17 mouse cellular contexts compared by ENCODE assay signal in the genomic region with DNA sequence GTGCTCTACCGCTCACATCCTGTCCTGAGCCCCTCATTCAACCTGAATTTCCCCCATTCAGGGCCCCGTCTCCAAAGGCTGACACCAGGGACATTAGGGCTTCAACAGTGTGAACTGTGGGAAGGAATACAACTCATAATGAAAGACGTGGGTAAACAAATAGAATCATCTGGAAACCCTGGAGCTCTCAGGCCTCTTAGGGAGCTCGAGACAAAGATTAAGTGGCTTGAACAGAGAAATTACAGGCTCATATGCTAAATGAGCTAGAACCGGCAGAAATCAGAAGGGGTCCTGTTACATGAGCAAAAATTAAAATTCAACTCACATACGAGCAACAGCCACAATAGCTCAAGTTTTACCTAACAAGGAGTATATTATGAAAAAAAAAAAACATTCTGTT. TPM values are rescaled to one million over a fixed set of nuclear protein-coding genes. Genes with fewer than 3 reads are reported as not detected.
DNase-seq lines count a peak whose midpoint lies in the region; ATAC-seq and TF ChIP-seq lines count a peak whose summit lies in the region.
"Had no signal": no experiment of that assay in that cellular context is flagged by ENCODE, and none has a peak within 500 bp of the region (broad histone marks: within the 10 kb centered on the region; RNA-seq: fewer than 3 reads in every experiment).

No protein-coding gene starts in this region.

- peaks cover 5% of the 10 kb centered on the region for H3K4me1 ChIP-seq in ES-Bruce4 (ENCODE audit: control insufficient read depth, insufficient read depth, low read length)
- H3K4me1 ChIP-seq in forebrain, embryonic 12.5 days, result peaks cover 19% of the 10 kb centered on the region
- peaks cover 19% of the 10 kb centered on the region for H3K4me1 ChIP-seq in hindbrain, embryonic 13.5 days (replicated peaks)
- H3K4me1 ChIP-seq in midbrain, embryonic 13.5 days (replicated peaks), result peaks cover 20% of the 10 kb centered on the region
- H3K4me1 ChIP-seq in lung, adult 2 months (ENCODE audit: control insufficient read depth, insufficient read depth, low read length), result no peaks in the 10 kb centered on the region

- no peak for TF ChIP-seq POLR2A in ES-Bruce4 (IDR thresholded peaks at IDR 0.05; ENCODE audit: insufficient read depth, low read length)
- no peak for TF ChIP-seq POLR2A in lung, adult 2 months (IDR thresholded peaks at IDR 0.05; ENCODE audit: borderline replicate concordance, extremely low read depth, low read depth, low read length)

- peak; percentile 44; the same call in 1 of the 2 replicates for ATAC-seq in forebrain, embryonic 12.5 days (ENCODE audit: low FRiP score)
- ATAC-seq in hindbrain, embryonic 13.5 days (ENCODE audit: low FRiP score), result peak; percentile 61
- ATAC-seq in midbrain, embryonic 13.5 days, result 0 out of 2 replicates have a peak, but pooled peaks have one; percentile 37
- ATAC-seq: intestine, embryonic 16.5 days; lung, postnatal 0 days had no signal

- no peak overlapping the region for H3K4me3 ChIP-seq in ES-Bruce4 (ENCODE audit: low read depth, low read length)
- no peak overlapping the region for H3K4me3 ChIP-seq in forebrain, embryonic 12.5 days (replicated peaks)
- H3K4me3 ChIP-seq in hindbrain, embryonic 13.5 days, result no peak overlapping the region
- no peak overlapping the region for H3K4me3 ChIP-seq in midbrain, embryonic 13.5 days (replicated peaks)
- no peak overlapping the region for H3K4me3 ChIP-seq in lung, adult 2 months (replicated peaks; ENCODE audit: extremely low read depth, low read depth, low read length)
- H3K4me3 ChIP-seq: erythroblast, embryonic 14.5 days; heart, embryonic 12.5 days; megakaryocyte, embryonic 14.5 days had no signal

- no peaks in the 10 kb centered on the region for H3K36me3 ChIP-seq in ES-Bruce4 (ENCODE audit: control insufficient read depth, insufficient read depth, low read length, poor library complexity, severe bottlenecking)
- H3K36me3 ChIP-seq in forebrain, embryonic 12.5 days (replicated peaks), result no peaks in the 10 kb centered on the region
- no peaks in the 10 kb centered on the region for H3K36me3 ChIP-seq in hindbrain, embryonic 13.5 days
- no peaks in the 10 kb centered on the region for H3K36me3 ChIP-seq in midbrain, embryonic 13.5 days
- H3K36me3 ChIP-seq: heart, embryonic 12.5 days had no signal

- no peaks in the 10 kb centered on the region for H3K9me3 ChIP-seq in ES-Bruce4 (replicated peaks; ENCODE audit: control insufficient read depth, insufficient read depth, low read length, poor library complexity, severe bottlenecking)
- H3K9me3 ChIP-seq in forebrain, embryonic 12.5 days, result no peaks in the 10 kb centered on the region
- H3K9me3 ChIP-seq in hindbrain, embryonic 13.5 days, result no peaks in the 10 kb centered on the region
- H3K9me3 ChIP-seq in midbrain, embryonic 13.5 days, result no peaks in the 10 kb centered on the region
- H3K9me3 ChIP-seq: heart, embryonic 12.5 days; megakaryocyte, embryonic 14.5 days had no signal

- H3K27me3 ChIP-seq in ES-Bruce4 (ENCODE audit: control insufficient read depth, insufficient read depth, low read length, poor library complexity, severe bottlenecking), result no peaks in the 10 kb centered on the region
- no peaks in the 10 kb centered on the region for H3K27me3 ChIP-seq in forebrain, embryonic 12.5 days
- no peaks in the 10 kb centered on the region for H3K27me3 ChIP-seq in hindbrain, embryonic 13.5 days
- H3K27me3 ChIP-seq in midbrain, embryonic 13.5 days, result no peaks in the 10 kb centered on the region
- H3K27me3 ChIP-seq: heart, embryonic 12.5 days had no signal

- H3K9ac ChIP-seq in ES-Bruce4 (ENCODE audit: low read depth, poor library complexity, severe bottlenecking), result no peak overlapping the region
- no peak overlapping the region for H3K9ac ChIP-seq in forebrain, embryonic 12.5 days
- H3K9ac ChIP-seq in hindbrain, embryonic 13.5 days, result peak overlapping the region; percentile 29; the same call in 1 of the 2 replicates
- H3K9ac ChIP-seq in midbrain, embryonic 13.5 days (replicated peaks), result no peak overlapping the region
- H3K9ac ChIP-seq: heart, embryonic 12.5 days; liver, embryonic 14.5 days had no signal

- WGBS in forebrain, embryonic 12.5 days, result 15% methylated on average over 6 of the region's 6 CpGs
- WGBS in hindbrain, embryonic 13.5 days, result 14% methylated on average over 6 of the region's 6 CpGs
- whole genome bisulfite sequencing in midbrain, embryonic 13.5 days, result 24% methylated on average over 6 of the region's 6 CpGs
- WGBS in lung, adult 2 months, result 54% methylated on average over 6 of the region's 6 CpGs

- no peak for TF ChIP-seq EP300 in ES-Bruce4 (IDR thresholded peaks at IDR 0.05; ENCODE audit: insufficient read depth, low read depth, low read length)

- H3K27ac ChIP-seq in ES-Bruce4 (ENCODE audit: insufficient read depth, low read length), result 0 out of 2 replicates have a peak overlapping the region, but pooled peaks have one; percentile 20
- H3K27ac ChIP-seq in forebrain, embryonic 12.5 days, result peak overlapping the region; percentile 85
- peak overlapping the region; percentile 82 for H3K27ac ChIP-seq in hindbrain, embryonic 13.5 days
- H3K27ac ChIP-seq in midbrain, embryonic 13.5 days, result peak overlapping the region; percentile 65
- H3K27ac ChIP-seq: kidney, postnatal 0 days; liver, embryonic 14.5 days had no signal

- TF ChIP-seq CTCF in ES-Bruce4 (IDR thresholded peaks at IDR 0.05; ENCODE audit: low read depth, low read length), result no peak
- TF ChIP-seq CTCF in lung, adult 2 months (IDR thresholded peaks at IDR 0.05; ENCODE audit: insufficient read depth, low read length), result no peak

- peak overlapping the region; percentile 19; the same call in 1 of the 2 replicates for H3K4me2 ChIP-seq in forebrain, embryonic 12.5 days
- no peak overlapping the region for H3K4me2 ChIP-seq in hindbrain, embryonic 13.5 days
- H3K4me2 ChIP-seq in midbrain, embryonic 13.5 days (replicated peaks), result no peak overlapping the region
- H3K4me2 ChIP-seq: heart, embryonic 12.5 days had no signal

- no peak for DNase-seq in layer of hippocampus, adult 8-10 months (ENCODE audit: low spot score in 2 of 2)
- DNase-seq in lung, adult 2 months, result no peak
- no peak for DNase-seq in cerebellum, postnatal 25 days
- DNase-seq: cerebellum, adult 11 months; cerebellum, postnatal 36 days had no signal

RNA-seq across cellular contexts. Expression of gene Myo1e, which starts 32.3 kb away (rescaled TPM):
- polyA plus RNA-seq in ES-Bruce4 (2011; ENCODE audit: insufficient read depth, insufficient read length, low read depth, missing spikeins), result 51.6 and 54.2 TPM in 2 replicates
- polyA plus RNA-seq in forebrain, embryonic 12.5 days (2016; fragmentation: Nextera tagmentation; extraction: Ambion mirVana), result 10.3 and 11.3 TPM in 2 replicates
- polyA plus RNA-seq in hindbrain, embryonic 13.5 days (2015; fragmentation: Nextera tagmentation; extraction: Ambion mirVana), result 8.3 and 9.2 TPM in 2 replicates
- 6.0 and 6.1 TPM in 2 replicates for polyA plus RNA-seq in midbrain, embryonic 13.5 days (2015; fragmentation: Nextera tagmentation; extraction: Ambion mirVana)
- total RNA-seq in layer of hippocampus, adult 8-10 months (2022), result 10 to 100 TPM in 3 of 4 experiments, 1 to 10 TPM in 1; 8.6 to 30.0 (median 18.7) TPM
- polyA plus RNA-seq in lung, adult 2 months (2012; rRNA removed), result 13.7 and 21.2 TPM in 2 replicates

RNA-seq across cellular contexts. Expression of gene Fam81a, which starts 32.5 kb away (rescaled TPM):
- 7.8 and 8.3 TPM in 2 replicates for polyA plus RNA-seq in ES-Bruce4 (2011; ENCODE audit: insufficient read depth, insufficient read length, low read depth, missing spikeins)
- polyA plus RNA-seq in forebrain, embryonic 12.5 days (2016; fragmentation: Nextera tagmentation; extraction: Ambion mirVana), result 4.9 and 5.7 TPM in 2 replicates
- polyA plus RNA-seq in hindbrain, embryonic 13.5 days (2015; fragmentation: Nextera tagmentation; extraction: Ambion mirVana), result 7.9 and 10.0 TPM in 2 replicates
- polyA plus RNA-seq in midbrain, embryonic 13.5 days (2015; fragmentation: Nextera tagmentation; extraction: Ambion mirVana), result 4.0 and 5.1 TPM in 2 replicates
- total RNA-seq in layer of hippocampus, adult 8-10 months (2022), result 100 to 1,000 TPM in 1 of 4 experiments, 10 to 100 TPM in 3; 91.7 to 101 (median 94.0) TPM
- 1.2 and 2.2 TPM in 2 replicates for polyA plus RNA-seq in lung, adult 2 months (2012; rRNA removed)
- total RNA-seq: MEL had no signal
- polyA plus RNA-seq: erythroblast, embryonic 14.5 days had no signal

Comparison
In these comparisons a context has a peak if more than half of its experiments do, and no peak if none do; other contexts are left out.
1. H3K27ac ChIP-seq: peak in every context shown above with its lines; median percentile 85 in forebrain, embryonic 12.5 days; 82 in hindbrain, embryonic 13.5 days; 65 in midbrain, embryonic 13.5 days; 20 in ES-Bruce4.